Mouse (Mus musculus) thymus, adult 2 months (tissue): ENCODE measurements at regions not wholly inside any gene's neighbourhood (a gene's known extent, or its start where the extent isn't known, plus 50 kb on each side); places are given as distances from the start of the nearest gene placed in this dataset.

Experiments used
- CTCF ChIP-seq: fragments of 200-500 bp; IDR thresholded peaks from 2 replicates; pipeline ENCODE4 v1.5.1; 2012; ENCODE audit warnings: mild to moderate bottlenecking, control low read depth, low read length, moderate library complexity, borderline replicate concordance; ENCODE audit not compliant: control insufficient read depth, poor library complexity, insufficient read depth; ENCODE audit errors: extremely low read depth
- POLR2A ChIP-seq: fragments of 200-500 bp; IDR thresholded peaks from 2 replicates; pipeline ENCODE4 v1.6.1; 2012; ENCODE audit warnings: mild to moderate bottlenecking, low read length, control low read depth, moderate library complexity; ENCODE audit not compliant: control insufficient read depth, poor library complexity, insufficient read depth; ENCODE audit errors: extremely low read depth

GRCm38 (mm10) chr16:95814513-95815118, 112.7 kb downstream of the Ets2 start:
- TF ChIP-seq POLR2A = no peak
- TF ChIP-seq CTCF = no peak
